Mouse (Mus musculus) adrenal gland (tissue): Measurements from ENCODE around the gene Rapgef5.

ENCODE experiments used
- intact Hi-C: fragments of 180-260 bp; cut with DNase I; formaldehyde crosslinking; loops from one replicate; pipeline ENCODE4 v1.15.1; 2025
- long read RNA-seq, 2 experiments: library from polyadenylated mRNA; unstranded; transcript quantifications; one replicate each; pipeline ENCODE4 v2.0.0; 2020; ENCODE audit warnings: borderline replicate concordance in 1 of 2; ENCODE audit not compliant: insufficient replicate concordance in 1 of 2

Rapgef5 gene
- long read RNA-seq, experiment 1, full-length matches to known transcripts: 5 of 19 reads
- long read RNA-seq, experiment 1, partial matches to known transcripts: 6 of 19 reads
- long read RNA-seq, experiment 1, other reads (novel, unspliced or antisense): 8 of 19 reads
- long read RNA-seq, experiment 2, full-length matches to known transcripts: 5 of 18 reads
- long read RNA-seq, experiment 2, partial matches to known transcripts: 4 of 18 reads
- long read RNA-seq, experiment 2, other reads (novel, unspliced or antisense): 9 of 18 reads

DNA sequence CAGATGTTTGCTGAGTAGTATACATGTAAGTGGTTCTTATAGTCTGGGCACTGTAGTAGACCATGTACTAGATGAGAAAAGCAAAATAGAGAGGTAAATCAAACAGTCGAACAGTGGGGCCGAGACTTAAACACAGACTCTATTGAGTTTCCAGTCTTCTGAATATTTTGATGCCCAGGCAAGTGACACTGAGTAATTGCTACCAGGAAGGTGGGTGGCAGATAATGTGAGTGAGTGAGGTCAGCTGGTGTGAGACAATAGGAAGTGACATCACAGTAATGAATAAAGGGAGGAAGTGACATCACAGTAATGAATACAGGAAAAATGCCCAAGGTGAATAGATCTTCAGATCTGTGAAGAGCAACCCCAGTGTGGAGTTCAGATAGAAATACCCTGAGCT is at the start of gene Rapgef5:
Rapgef5 (plus strand) TSS at position 301 of the 400 bp plus-strand sequence.
- intact Hi-C loops: no loop called here

DNA sequence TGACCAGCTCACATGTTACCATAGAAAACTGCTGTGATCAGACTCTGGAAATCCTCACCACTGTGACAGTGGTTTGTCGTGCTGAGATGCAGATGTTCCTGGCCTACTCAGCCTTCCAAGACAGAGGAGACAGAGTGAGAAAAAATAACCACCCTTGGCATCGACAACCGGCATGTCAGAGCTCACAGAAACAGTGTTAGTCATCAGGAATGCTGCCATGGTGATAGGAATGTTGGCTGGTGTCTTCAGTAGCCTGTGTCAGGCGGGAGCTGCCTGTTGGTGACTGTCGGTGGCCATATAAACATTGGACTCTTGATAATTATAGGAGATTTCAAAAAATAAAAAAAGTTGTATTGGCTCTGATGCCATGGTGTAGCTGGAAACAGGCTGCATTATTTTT is 48.0 kb upstream of the Rapgef5 start:
- intact Hi-C loops: no loop called here

DNA sequence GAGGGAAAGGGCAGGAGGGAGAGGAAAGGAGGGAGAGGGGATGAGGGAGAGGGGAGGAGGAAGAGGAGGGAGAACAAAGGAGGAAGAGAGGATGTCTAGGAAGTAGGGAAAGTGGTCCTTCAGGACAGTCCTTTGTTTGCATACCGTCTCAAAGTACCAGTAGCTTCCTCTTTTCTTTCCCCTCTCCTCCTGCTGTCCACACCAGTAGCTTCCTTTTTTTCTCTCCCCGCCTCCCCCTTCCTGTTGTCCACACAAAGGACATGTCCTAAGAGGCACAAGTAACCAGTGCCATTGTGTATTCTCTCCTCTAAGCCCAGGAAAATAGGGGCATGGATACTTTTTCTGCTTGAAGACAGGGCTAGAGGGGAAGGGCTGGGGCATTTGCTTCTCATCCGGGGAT is 37.3 kb upstream of the Rapgef5 start:
- intact Hi-C loops: no loop called here

GRCm38 (mm10) chr12:117479680-117480079 is 36.6 kb upstream of the Rapgef5 start:
- intact Hi-C loops: no loop called here

DNA sequence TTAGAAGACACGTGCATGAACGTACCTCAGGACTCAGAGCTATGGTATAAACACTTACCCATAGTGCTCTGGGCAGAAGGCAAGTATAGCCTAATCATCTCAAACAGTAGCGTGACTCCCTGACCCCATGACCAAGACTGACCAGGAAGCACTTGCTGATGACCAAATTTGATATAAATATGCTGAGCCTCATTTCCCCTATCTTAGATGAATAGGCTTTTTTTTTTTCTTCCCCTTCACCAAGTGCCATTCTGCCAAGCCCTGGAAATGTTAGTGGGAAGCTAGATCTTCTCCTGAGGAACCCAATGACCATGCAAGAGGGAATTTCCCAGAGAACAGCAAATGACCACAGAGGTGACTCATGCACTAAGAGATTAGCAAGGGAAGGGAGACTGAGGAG is 35.3 kb upstream of the Rapgef5 start:
- intact Hi-C loops: no loop called here

DNA sequence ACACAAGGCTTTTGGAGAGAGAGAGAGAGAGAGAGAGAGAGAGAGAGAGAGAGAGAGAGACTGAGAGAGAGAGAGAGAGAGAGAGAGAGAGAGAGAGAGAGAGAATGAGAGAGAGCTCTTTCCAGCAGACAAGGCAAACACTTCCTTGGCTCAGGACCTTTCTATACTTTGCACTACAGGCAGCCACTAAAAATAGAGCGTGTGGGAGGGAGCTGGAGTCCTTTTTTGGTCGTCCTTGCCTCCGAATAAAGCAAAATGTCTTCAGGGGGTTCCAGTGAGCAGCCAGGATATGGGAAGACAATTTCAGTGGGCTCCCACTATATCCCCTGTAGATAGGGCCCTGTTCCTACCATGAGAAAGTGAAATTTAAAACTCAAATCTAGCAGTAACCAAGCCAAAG is 33.6 kb upstream of the Rapgef5 start:
- intact Hi-C loops: no loop called here

DNA sequence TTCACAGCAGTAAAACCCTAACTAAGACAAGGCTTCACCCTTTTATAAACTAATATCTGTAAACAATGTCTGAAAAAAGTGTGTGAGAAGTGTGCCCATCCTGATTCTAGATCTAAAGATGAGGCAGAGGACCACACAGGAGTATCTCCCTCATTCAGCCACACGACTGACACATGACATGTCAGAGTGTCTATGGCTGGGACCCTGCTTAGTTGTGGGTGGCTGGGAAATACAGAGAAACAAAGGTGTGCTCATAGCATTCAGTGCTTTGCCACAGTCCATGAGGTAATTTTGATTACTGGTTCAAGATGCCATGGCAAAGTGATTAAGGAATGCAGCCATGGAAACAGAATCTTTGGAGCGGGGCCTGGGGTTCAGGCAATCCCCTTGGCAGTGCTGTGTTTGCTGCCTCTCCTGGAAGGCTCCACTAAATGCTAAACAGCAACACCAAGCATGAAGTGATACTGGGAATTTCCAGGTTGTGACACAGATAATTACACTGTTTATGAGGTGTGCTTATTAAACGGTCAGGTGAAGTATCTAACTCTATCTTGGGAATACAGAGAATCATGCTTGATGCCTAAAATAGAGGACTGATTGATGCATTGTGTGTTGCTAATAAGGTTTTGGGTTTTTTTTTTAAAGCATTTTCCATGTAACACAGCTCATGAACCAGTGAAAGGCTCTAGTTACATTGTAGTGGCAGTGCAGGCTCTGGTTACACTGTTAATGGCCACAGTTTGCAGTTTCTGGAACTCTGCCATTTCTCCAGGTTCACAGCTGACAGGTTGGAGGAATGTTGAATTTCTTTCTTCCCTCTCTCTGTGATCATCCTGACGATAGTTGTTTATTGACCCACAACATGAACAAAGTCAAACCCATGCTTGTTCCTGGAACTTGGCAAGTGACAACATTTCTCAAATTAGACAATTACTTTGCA is 29.9 kb upstream of the Rapgef5 start:
- intact Hi-C loops: no loop called here

DNA sequence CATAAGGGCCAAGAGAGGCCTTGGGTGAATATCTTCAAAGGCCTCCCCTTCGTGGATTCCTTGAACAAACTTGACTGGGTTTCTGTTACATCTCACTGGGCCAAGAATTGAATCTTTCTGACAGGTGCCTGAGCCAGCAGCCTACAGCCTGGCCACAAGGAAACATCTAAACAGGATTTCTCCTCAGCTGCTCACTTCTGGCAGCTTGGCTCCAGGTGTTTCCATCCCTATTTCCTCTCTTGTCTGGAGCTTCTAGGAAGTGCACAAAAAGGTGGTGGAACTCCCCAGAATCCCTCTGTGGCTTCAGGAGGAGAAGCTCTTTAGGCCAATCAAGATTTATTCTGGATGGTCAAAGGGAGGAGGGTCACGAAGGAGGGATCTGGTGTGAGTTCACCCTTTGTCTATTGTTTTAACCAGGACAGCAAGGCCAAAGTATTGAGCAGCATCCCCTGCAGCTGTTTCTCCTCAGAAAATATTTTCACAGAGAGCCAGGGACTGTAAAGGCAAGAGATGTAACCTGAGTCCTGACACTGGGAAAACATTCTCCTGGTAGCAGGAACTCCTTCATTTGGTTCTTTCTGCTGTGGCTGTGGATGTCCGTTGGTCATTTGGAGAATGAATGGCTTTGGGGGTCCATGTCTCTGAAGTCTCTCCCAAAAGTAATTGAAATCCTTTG is 19.6 kb upstream of the Rapgef5 start:
- intact Hi-C loops: no loop called here

DNA sequence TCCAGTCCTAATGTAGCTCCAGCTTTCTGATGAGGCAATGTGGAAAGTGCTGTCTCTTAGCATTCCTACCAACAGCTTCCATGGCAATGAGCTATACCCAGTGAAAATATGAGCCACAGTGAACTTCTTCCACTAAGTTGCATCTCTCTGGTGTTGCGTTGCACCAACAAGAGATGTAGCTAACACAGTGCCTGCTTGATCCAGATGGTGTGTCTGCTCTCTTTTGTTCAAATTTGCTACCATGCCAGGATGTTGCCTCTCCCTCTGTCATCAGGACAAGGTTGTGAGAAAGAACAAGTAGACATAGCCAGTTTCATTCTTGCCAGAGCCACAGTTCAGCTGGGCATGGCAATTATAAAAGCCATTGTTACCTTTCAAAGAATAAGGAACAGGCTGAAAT is 18.9 kb upstream of the Rapgef5 start:
- intact Hi-C loops: no loop called here

- intact Hi-C loops: no loop called here
Observed at GRCm38 (mm10) chr12:117499242-117499641, 17.0 kb upstream of the Rapgef5 start.

- intact Hi-C loops: no loop called here
Observed at GRCm38 (mm10) chr12:117501180-117501579, 15.1 kb upstream of the Rapgef5 start.

GRCm38 (mm10) chr12:117502834-117503233 is 13.4 kb upstream of the Rapgef5 start:
- intact Hi-C loops: no loop called here

- intact Hi-C loops: no loop called here
Observed at GRCm38 (mm10) chr12:117505163-117505562, 11.1 kb upstream of the Rapgef5 start.

DNA sequence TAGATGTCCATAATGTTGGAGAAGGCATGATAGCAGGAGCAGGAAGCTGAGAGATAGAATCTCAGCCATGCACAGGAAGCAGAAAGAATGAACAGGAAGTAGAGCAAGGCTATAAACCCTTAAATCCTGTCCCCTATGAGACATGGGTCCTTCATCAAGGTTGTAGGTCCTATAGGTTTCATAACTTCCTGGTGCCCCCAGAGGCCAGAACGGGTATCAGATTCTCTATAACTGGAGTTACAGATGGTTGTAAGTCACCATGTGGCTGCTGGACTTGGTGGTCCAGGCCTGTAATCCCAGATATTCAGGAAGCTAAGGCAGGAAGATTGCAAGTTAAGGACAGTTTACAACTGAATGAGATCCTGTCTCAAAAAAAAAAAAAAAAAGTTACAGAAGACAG is 8.5 kb upstream of the Rapgef5 start:
- intact Hi-C loops: no loop called here

DNA sequence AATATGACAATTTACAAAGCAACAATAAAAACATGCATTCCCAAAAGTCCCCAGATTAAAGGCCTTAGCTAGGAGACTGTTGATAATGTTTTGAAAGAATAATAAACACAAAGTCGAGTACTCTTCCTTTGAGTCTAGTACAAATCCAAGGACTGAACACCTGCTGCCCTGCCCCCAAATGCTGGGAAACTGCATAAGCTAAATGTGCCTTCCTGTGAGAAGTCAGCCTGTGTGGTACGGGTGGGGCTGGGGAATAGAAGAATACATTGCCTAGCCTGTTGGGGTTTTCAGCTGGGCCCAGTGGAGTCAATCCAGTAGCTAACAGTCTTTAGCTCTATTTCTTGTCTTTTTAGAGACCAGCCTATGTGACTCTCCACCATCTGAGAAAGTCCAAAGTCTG is 6.4 kb upstream of the Rapgef5 start:
- intact Hi-C loops: no loop called here

- intact Hi-C loops: no loop called here
Observed at GRCm38 (mm10) chr12:117512468-117512867, 3.8 kb upstream of the Rapgef5 start.

DNA sequence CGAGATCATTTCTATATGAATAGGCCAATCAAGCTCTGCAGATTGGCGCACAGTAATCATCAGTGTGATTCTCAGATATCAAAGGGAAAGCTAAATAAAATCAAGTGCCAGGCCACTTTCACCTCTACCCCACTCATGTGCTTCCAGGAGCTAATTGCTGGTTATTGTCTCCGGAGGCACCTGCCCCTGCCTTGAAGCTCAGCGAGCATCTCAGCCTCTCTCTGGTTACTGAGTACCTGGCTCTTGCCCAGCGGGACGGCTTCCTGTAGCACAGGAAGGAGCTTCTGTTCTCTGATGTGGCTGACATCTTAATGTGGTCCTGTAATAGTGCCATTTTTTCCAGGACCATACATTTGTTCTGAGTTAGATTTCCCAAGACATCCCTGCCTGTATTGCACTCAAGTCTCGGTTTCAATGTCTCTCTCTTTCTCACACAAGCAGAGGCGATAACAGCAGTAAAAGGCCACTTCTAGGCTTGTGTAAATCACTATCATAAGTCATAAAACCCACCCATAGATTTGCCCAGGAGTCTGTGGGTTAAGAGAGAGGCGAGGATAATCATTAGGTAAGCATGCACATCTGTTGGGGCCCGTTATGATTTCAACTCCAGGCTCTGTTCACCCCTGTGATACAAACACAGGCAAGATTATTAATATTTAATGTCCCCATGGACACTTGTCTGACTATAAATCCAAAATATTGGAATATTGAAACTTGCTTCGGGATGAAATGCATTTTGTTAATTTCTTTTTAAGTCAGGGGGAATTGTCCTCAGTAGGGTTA is 2.9 kb upstream of the Rapgef5 start:
- intact Hi-C loops: no loop called here

- intact Hi-C loops: no loop called here
Observed at GRCm38 (mm10) chr12:117517275-117517936, 1.1 kb downstream of the Rapgef5 start.

DNA sequence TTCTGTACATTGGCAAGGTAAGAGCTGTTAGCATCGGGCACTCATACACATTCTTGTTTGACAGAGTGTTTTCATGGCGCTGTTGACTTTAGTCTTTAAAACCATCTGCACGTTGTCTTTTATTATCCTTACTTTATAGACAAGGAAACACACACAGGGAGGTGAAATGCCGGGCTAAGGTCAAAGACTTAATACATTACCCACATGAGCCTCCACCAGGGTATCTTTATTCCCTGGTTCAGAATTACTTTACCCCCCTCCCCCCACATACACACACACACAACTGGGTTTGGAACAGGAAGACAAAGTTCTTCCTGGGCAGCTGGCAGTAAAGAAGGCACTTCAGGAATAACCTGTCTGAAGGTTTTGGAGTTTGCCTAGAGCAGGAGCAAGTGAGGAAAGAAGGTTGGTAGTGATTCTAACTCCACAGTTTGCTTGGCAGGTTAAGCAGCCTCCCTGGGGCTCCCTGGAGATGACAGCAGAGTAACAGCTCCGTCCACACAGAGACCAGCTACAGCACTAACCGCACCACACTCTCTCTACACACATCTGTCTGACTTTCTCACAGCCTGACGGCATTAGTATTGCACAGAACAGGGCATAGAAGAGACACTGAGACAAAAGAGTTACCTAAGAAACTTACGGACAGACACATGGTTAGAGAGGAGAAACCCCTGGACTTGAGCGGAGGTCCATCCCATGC is 8.2 kb downstream of the Rapgef5 start:
- intact Hi-C loops: no loop called here

DNA sequence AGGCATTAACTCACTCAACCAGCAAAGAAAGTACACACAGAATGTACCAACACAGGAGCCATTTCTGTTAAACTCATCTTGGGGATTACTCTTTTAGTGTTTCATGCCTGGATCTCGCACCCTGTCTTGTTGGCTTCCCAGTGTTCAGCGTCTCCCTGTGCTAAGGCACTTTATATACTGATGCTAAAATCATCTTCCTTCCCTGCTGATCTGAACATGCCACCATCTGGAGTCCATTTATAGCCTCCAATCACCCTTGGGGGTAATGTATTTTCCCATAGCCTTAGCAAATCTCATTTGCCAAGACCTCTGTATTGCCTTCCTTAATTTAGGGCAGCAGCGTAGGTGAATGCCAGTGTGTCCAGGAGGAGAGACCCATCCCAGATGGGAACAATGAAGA is 11.6 kb downstream of the Rapgef5 start:
- intact Hi-C loops: no loop called here
